Mouse (Mus musculus): ENCODE results near the gene Bpifb5.
"Not testable (repeated sequence)": the region's sequence is repeated elsewhere in the genome, so short reads cannot be mapped to it uniquely, and the experiment has no call there.

Bpifb5 gene

GRCm38 (mm10) chr2:154223265-154223916, at the start of gene Bpifb5:
Gene Bpifb5 (plus strand): TSS chr2:154223742.
- DNase-seq, result no peak

GRCm38 (mm10) chr2:154181900-154182299, 41.6 kb upstream of the Bpifb5 start:
- not testable (repeated sequence) for DNase-seq

GRCm38 (mm10) chr2:154183061-154183460, 40.5 kb upstream of the Bpifb5 start:
- not testable (repeated sequence) for DNase-seq

GRCm38 (mm10) chr2:154185319-154185718, 38.2 kb upstream of the Bpifb5 start:
- DNase-seq, result no peak

- DNase-seq, result no peak
Observed at GRCm38 (mm10) chr2:154185748-154186147, 37.8 kb upstream of the Bpifb5 start.

GRCm38 (mm10) chr2:154187468-154187867, 36.1 kb upstream of the Bpifb5 start:
- no peak for DNase-seq

GRCm38 (mm10) chr2:154189877-154190434, 33.6 kb upstream of the Bpifb5 start:
- DNase-seq, result no peak

- no peak for DNase-seq
Observed at GRCm38 (mm10) chr2:154190546-154191258, 32.8 kb upstream of the Bpifb5 start, which contains the start of gene Bpifb1. Gene Bpifb1 (plus strand): TSS chr2:154190818.

GRCm38 (mm10) chr2:154192141-154192540, 31.4 kb upstream of the Bpifb5 start:
- DNase-seq, result no peak

- DNase-seq, result no peak
Observed at GRCm38 (mm10) chr2:154193071-154193470, 30.5 kb upstream of the Bpifb5 start.

- no peak for DNase-seq
Observed at GRCm38 (mm10) chr2:154193994-154194504, 29.5 kb upstream of the Bpifb5 start.

- no peak for DNase-seq
Observed at GRCm38 (mm10) chr2:154197036-154197435, 26.5 kb upstream of the Bpifb5 start.

GRCm38 (mm10) chr2:154204630-154205029, 18.9 kb upstream of the Bpifb5 start:
- DNase-seq, result no peak

GRCm38 (mm10) chr2:154206908-154207307, 16.6 kb upstream of the Bpifb5 start:
- DNase-seq, result peak; percentile 17

- no peak for DNase-seq
Observed at GRCm38 (mm10) chr2:154209112-154209511, 14.4 kb upstream of the Bpifb5 start.

- no peak for DNase-seq
Observed at GRCm38 (mm10) chr2:154211121-154211520, 12.4 kb upstream of the Bpifb5 start.

- DNase-seq, result no peak
Observed at GRCm38 (mm10) chr2:154211881-154212280, 11.7 kb upstream of the Bpifb5 start.

GRCm38 (mm10) chr2:154215191-154215590, 8.4 kb upstream of the Bpifb5 start:
- DNase-seq, result peak; percentile 70

GRCm38 (mm10) chr2:154219950-154220349, 3.6 kb upstream of the Bpifb5 start:
- no peak for DNase-seq

GRCm38 (mm10) chr2:154223917-154224273, 353 bp downstream of the Bpifb5 start:
- no peak for DNase-seq

- no peak for DNase-seq
Observed at GRCm38 (mm10) chr2:154226991-154227390, 3.4 kb downstream of the Bpifb5 start.

GRCm38 (mm10) chr2:154227830-154228229, 4.3 kb downstream of the Bpifb5 start:
- DNase-seq, result no peak

GRCm38 (mm10) chr2:154233426-154233825, 9.9 kb downstream of the Bpifb5 start:
- no peak for DNase-seq

- no peak for DNase-seq
Observed at GRCm38 (mm10) chr2:154240771-154241170, 17.2 kb downstream of the Bpifb5 start.
